Mouse (Mus musculus) kidney, embryonic 14.5 days (tissue): ENCODE data around the gene Sorcs2. TPM values are rescaled to one million over a fixed set of nuclear protein-coding genes. Genes with fewer than 3 reads are reported as not detected.
"Not testable (repeated sequence)": the region's sequence is repeated elsewhere in the genome, so short reads cannot be mapped to it uniquely, and the experiment has no call there.

Experiments
- ATAC-seq: fragments of 200-750 bp; cut with Nextera tagmentation; 2 replicates; pipeline ENCODE4 v1.8.0; 2017; ENCODE audit warnings: moderate number of reproducible peaks, mild to moderate bottlenecking, moderate TSS enrichment, moderate library complexity; ENCODE audit not compliant: low FRiP score, low TSS enrichment
- H3K27ac ChIP-seq: fragments of 300-500 bp; sonication (generic); 2 replicates; pipeline ENCODE4 v1.5.1; 2014; ENCODE audit warnings: low read depth, mild to moderate bottlenecking, low read length, moderate library complexity, mixed read lengths
- H3K27me3 ChIP-seq: fragments of 300-500 bp; sonication (generic); 2 replicates; pipeline ENCODE4 v1.6.1; 2014; ENCODE audit warnings: mild to moderate bottlenecking, low read length; ENCODE audit not compliant: control insufficient read depth, insufficient read depth
- H3K36me3 ChIP-seq: fragments of 300-500 bp; sonication (generic); 2 replicates; pipeline ENCODE4 v1.6.1; 2014; ENCODE audit warnings: low read length, mixed read lengths; ENCODE audit not compliant: control insufficient read depth, insufficient read depth
- H3K4me1 ChIP-seq: fragments of 300-500 bp; sonication (generic); 2 replicates; pipeline ENCODE4 v1.6.1; 2014; ENCODE audit warnings: low read length, mixed read lengths; ENCODE audit not compliant: control insufficient read depth, insufficient read depth
- H3K4me2 ChIP-seq: fragments of 300-500 bp; sonication (generic); replicated peaks from 2 replicates; pipeline ENCODE4 v1.6.1; 2014; ENCODE audit warnings: low read depth, mild to moderate bottlenecking, low read length
- H3K4me3 ChIP-seq: fragments of 300-500 bp; sonication (generic); 2 replicates; pipeline ENCODE4 v1.5.1; 2014; ENCODE audit warnings: mild to moderate bottlenecking, low read length
- H3K9ac ChIP-seq: fragments of 300-500 bp; sonication (generic); 2 replicates; pipeline ENCODE4 v1.6.1; 2014; ENCODE audit warnings: low read depth, mild to moderate bottlenecking, low read length, moderate library complexity
- H3K9me3 ChIP-seq: fragments of 300-500 bp; sonication (generic); 2 replicates; pipeline ENCODE4 v1.6.1; 2016; ENCODE audit warnings: low read length; ENCODE audit not compliant: control insufficient read depth
- WGBS: fragments of 180-500 bp; shearing (Covaris S2); extraction: QIAGEN DNeasy Blood & Tissue Kit; methylation state at CpG from one replicate; pipeline ENCODE4 v1.1.7; 2014; 5-methylcytosine and 5-hydroxymethylcytosine counted together
- polyA plus RNA-seq: library from polyadenylated mRNA; unstranded; fragments of >200 nt; fragmentation: Nextera tagmentation; extraction: Ambion mirVana; gene quantifications from 2 replicates; pipeline ENCODE4 v1.2.1, GENCODE M21; 2014

Gene Sorcs2
- polyA plus RNA-seq, 1 experiment from 2014 or later: 10.3 TPM

GRCm38 (mm10) chr5:36254642-36255516 lies 143.1 kb downstream of the Sorcs2 start:
- Histone ChIP-seq H3K9ac (no peak overlapping the region), H3K9me3 (no peaks in the 10 kb centered on the region), H3K4me3 (no peak overlapping the region), H3K27me3 (no peaks in the 10 kb centered on the region), H3K27ac (no peak overlapping the region), H3K4me1 (no peaks in the 10 kb centered on the region), H3K36me3 (no peaks in the 10 kb centered on the region), H3K4me2 (no peak overlapping the region)
- WGBS: 74% methylated on average over 18 of the region's 18 CpGs
- no peak for ATAC-seq

- no peaks in the 10 kb centered on the region for H3K27me3 ChIP-seq
- H3K27ac ChIP-seq: peak overlapping the region; percentile 38; the same call in 1 of the 2 replicates
- H3K9me3 ChIP-seq: no peaks in the 10 kb centered on the region
- H3K36me3 ChIP-seq: no peaks in the 10 kb centered on the region
- H3K9ac ChIP-seq: no peak overlapping the region
- 62% methylated on average over 17 of the region's 17 CpGs for WGBS
- ATAC-seq: no peak
- no peaks in the 10 kb centered on the region for H3K4me1 ChIP-seq
- no peak overlapping the region for H3K4me3 ChIP-seq
- H3K4me2 ChIP-seq: no peak overlapping the region
Measured at GRCm38 (mm10) chr5:36252746-36253504, 145.0 kb downstream of the Sorcs2 start.

GRCm38 (mm10) chr5:36248022-36248421 lies 149.9 kb downstream of the Sorcs2 start:
- Histone ChIP-seq H3K36me3 (no peaks in the 10 kb centered on the region), H3K9ac (no peak overlapping the region), H3K4me1 (no peaks in the 10 kb centered on the region), H3K27me3 (no peaks in the 10 kb centered on the region), H3K9me3 (no peaks in the 10 kb centered on the region), H3K4me3 (no peak overlapping the region), H3K4me2 (no peak overlapping the region), H3K27ac (no peak overlapping the region)
- no peak for ATAC-seq
- WGBS: 88% methylated on average over 3 of the region's 3 CpGs

- H3K4me1 ChIP-seq, H3K27ac ChIP-seq, H3K4me2 ChIP-seq, H3K36me3 ChIP-seq, H3K27me3 ChIP-seq, H3K4me3 ChIP-seq, H3K9ac ChIP-seq, H3K9me3 ChIP-seq, ATAC-seq: not testable (repeated sequence)
- 97% methylated on average over 7 of the region's 10 CpGs for WGBS
Measured at GRCm38 (mm10) chr5:36237526-36237925, 160.4 kb downstream of the Sorcs2 start.

GRCm38 (mm10) chr5:36230301-36230780 lies 167.6 kb downstream of the Sorcs2 start:
- 60% methylated on average over 9 of the region's 9 CpGs for WGBS
- no peaks in the 10 kb centered on the region for H3K27me3 ChIP-seq
- no peak for ATAC-seq
- no peak overlapping the region for H3K27ac ChIP-seq
- H3K36me3 ChIP-seq: no peaks in the 10 kb centered on the region
- no peaks in the 10 kb centered on the region for H3K9me3 ChIP-seq
- no peak overlapping the region for H3K4me3 ChIP-seq
- no peak overlapping the region for H3K4me2 ChIP-seq
- H3K9ac ChIP-seq: no peak overlapping the region
- 0 out of 2 replicates have a peak, but pooled peaks cover 3% of the 10 kb centered on the region for H3K4me1 ChIP-seq

GRCm38 (mm10) chr5:36228405-36229370 lies 169.3 kb downstream of the Sorcs2 start:
- no peaks in the 10 kb centered on the region for H3K9me3 ChIP-seq
- no peak overlapping the region for H3K9ac ChIP-seq
- H3K27ac ChIP-seq: no peak overlapping the region
- H3K4me2 ChIP-seq: no peak overlapping the region
- no peak overlapping the region for H3K4me3 ChIP-seq
- no peak for ATAC-seq
- no peaks in the 10 kb centered on the region for H3K27me3 ChIP-seq
- 71% methylated on average over 23 of the region's 23 CpGs for WGBS
- H3K4me1 ChIP-seq: 0 out of 2 replicates have a peak, but pooled peaks cover 3% of the 10 kb centered on the region
- H3K36me3 ChIP-seq: no peaks in the 10 kb centered on the region

GRCm38 (mm10) chr5:36226296-36226695 lies 171.6 kb downstream of the Sorcs2 start:
- Histone ChIP-seq H3K36me3 (no peaks in the 10 kb centered on the region), H3K9ac (no peak overlapping the region), H3K9me3 (no peaks in the 10 kb centered on the region), H3K4me1 (no peaks in the 10 kb centered on the region), H3K4me2 (no peak overlapping the region), H3K27ac (peak overlapping the region; percentile 3; the same call in 1 of the 2 replicates), H3K27me3 (no peaks in the 10 kb centered on the region), H3K4me3 (no peak overlapping the region)
- ATAC-seq: no peak
- WGBS: 47% methylated on average over 11 of the region's 11 CpGs

- Histone ChIP-seq H3K27ac (peak overlapping the region; percentile 3; the same call in 1 of the 2 replicates), H3K36me3 (no peaks in the 10 kb centered on the region), H3K27me3 (no peaks in the 10 kb centered on the region), H3K4me3 (no peak overlapping the region), H3K4me1 (no peaks in the 10 kb centered on the region), H3K9ac (no peak overlapping the region), H3K9me3 (no peaks in the 10 kb centered on the region), H3K4me2 (no peak overlapping the region)
- WGBS: 79% methylated on average over 7 of the region's 7 CpGs
- no peak for ATAC-seq
Measured at GRCm38 (mm10) chr5:36225855-36226254, 172.1 kb downstream of the Sorcs2 start.
